Mouse (Mus musculus) left cerebral cortex, adult 6 months (tissue): Measurements from ENCODE around the gene Gm8267. TPM values are rescaled to one million over a fixed set of nuclear protein-coding genes. Genes with fewer than 3 reads are reported as not detected.

Experiments used
- long read RNA-seq, 2 experiments: library from polyadenylated mRNA; unstranded; transcript quantifications; one replicate each; pipeline ENCODE4 v2.0.0; 2019 to 2020
- polyA plus RNA-seq: library from polyadenylated mRNA; unstranded; fragments of <200 nt; fragmentation: Nextera tagmentation; gene quantifications from 2 replicates; pipeline ENCODE4 v1.2.3, GENCODE M21; 2021

The Gm8267 gene
- polyA plus RNA-seq, result not detected in 2 replicates
- long read RNA-seq, experiment 1, result 0 reads
- long read RNA-seq, experiment 2, result 0 reads

DNA sequence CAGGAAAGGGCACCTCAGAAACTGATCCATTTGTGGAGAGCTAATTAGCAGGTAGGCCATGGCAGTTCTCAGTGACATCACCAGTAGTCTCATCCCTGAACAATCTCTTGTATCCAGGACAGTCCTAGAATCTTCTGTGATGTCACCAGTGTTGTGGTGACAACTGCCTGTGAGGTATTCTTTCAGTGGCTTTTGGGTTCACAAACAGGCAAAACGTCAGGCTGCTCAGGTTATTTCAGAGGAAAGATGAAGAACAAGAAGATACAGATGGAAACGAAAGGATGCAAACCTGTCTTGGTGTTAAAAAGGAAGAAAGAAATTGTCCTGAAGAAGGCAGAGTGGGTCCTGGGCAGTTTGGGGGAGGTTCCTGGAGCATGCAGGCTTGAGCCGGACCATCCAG lies at the start of gene Gm8267:
Gene Gm8267 (minus strand): TSS at position 101 of the 400 bp plus-strand sequence.

GRCm38 (mm10) chr14:44706356-44706755 lies 43.8 kb downstream of the Gm8267 start, which contains the start of gene Gm8257:
TSS of gene Gm8257 (minus strand) at chr14:44706456.

Other genes with a start within 250 kb of the Gm8267 start
- not detected in 2 replicates for gene Gm17093, start 232.1 kb downstream of the Gm8267 start, polyA plus RNA-seq
- not detected in 2 replicates for gene Gm8247, start 167.2 kb downstream of the Gm8267 start, polyA plus RNA-seq
- gene Gm5624, start 122.4 kb downstream of the Gm8267 start, polyA plus RNA-seq, result not detected in 2 replicates
- not detected in 2 replicates for gene Gm8257, start 43.9 kb downstream of the Gm8267 start, polyA plus RNA-seq
- 0.41 and 0.48 TPM in 2 replicates for gene Ptgdr, start 109.0 kb upstream of the Gm8267 start, polyA plus RNA-seq
- 0.20 and 0.38 TPM in 2 replicates for gene Ptger2, start 237.9 kb upstream of the Gm8267 start, polyA plus RNA-seq